Mouse (Mus musculus): ENCODE data around the gene Mthfd2. TPM values are rescaled to one million over a fixed set of nuclear protein-coding genes. Genes with fewer than 3 reads are reported as not detected.
A peak's percentile ranks its signal among the peaks of the same experiment; 100 is the strongest.

Gene Mthfd2
- polyA plus RNA-seq, 1 experiment from 2014 or later: 25.4 TPM

DNA sequence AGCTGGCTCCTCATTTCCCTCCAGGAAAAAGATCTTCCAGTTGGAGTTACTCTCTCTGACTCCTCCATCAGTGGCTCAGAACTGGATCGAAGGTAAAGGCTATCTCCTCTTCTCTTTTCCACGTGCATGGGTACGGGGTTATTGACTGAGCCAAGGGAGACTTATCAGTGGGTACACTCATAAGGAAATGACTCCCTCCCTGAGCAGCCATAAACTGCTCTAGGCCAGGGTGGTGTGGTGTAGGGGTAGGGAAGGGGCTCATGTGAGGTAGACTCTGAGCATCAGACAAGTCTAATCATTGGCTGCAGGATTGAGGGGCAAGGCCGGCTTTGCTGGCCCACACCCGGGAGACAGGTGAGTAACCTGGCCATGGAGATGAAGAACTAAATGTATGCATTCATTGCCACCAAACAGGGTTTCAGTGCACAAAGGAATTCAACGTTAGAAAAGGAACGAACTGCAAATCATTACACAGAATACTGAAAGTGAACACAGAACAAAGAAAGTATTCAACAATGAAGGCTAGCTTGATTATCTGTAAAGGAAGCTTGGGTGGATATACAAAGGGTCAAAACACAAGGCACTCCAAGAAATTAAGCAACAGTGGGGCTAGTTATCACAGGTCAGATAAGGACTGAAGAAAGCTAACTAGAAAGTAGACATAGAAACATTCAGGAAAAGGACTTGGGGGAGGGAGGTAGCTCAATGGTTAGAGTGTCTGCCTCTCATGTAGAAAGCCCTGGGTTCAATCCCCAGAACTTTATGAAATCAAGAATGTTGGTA lies 25.1 kb downstream of the Mthfd2 start:
- no peaks in the 10 kb centered on the region for H3K27me3 ChIP-seq
- no peak overlapping the region for H3K9ac ChIP-seq (replicated peaks)
- no peaks in the 10 kb centered on the region for H3K4me1 ChIP-seq
- ATAC-seq (replicated peaks): no peak
- no peak overlapping the region for H3K4me3 ChIP-seq
- no peaks in the 10 kb centered on the region for H3K9me3 ChIP-seq
- no peak overlapping the region for H3K4me2 ChIP-seq (replicated peaks)
- H3K36me3 ChIP-seq: peaks cover 8% of the 10 kb centered on the region; the same call in 1 of the 2 replicates
- WGBS: 77% methylated on average over 7 of the region's 7 CpGs
- no peak overlapping the region for H3K27ac ChIP-seq (replicated peaks)

DNA sequence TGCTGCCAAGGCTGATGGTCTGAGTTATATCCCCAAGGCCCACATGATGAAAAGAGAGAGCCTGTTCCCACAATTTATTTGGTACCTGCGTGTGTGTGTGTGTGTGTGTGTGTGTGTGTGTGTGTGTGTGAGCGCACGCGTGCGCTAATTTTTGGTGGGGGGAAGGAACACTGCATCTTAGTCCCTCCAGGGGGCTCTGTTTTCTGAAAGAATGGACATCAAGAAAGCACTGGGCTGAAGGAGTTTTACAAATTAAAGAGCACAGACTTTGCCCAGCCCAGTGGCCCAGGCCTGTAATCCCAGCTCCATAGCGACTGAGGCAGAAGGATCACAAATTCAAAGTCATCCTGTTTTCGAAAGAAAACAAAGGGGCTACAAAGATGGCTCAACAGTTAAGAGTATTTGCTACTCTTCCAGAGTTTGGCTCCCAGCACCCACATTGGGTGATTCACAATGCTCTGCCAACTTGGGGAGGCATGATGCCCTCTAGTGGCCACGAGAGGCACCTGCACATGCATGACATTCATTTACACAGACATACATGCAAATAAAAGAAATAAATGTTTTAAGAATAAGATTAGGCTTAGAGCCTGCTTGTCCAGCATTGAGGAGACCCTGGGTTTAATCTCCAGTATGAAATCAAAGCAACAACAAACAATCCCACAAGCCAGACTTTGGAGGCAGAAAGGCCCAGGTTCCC lies 45.3 kb downstream of the Mthfd2 start:
- no peaks in the 10 kb centered on the region for H3K9me3 ChIP-seq
- H3K27ac ChIP-seq (replicated peaks): no peak overlapping the region
- WGBS: 79% methylated on average over 8 of the region's 8 CpGs
- no peak overlapping the region for H3K4me2 ChIP-seq (replicated peaks)
- no peaks in the 10 kb centered on the region for H3K4me1 ChIP-seq
- no peak overlapping the region for H3K4me3 ChIP-seq
- no peak for ATAC-seq (replicated peaks)
- no peaks in the 10 kb centered on the region for H3K36me3 ChIP-seq
- H3K9ac ChIP-seq (replicated peaks): no peak overlapping the region
- no peaks in the 10 kb centered on the region for H3K27me3 ChIP-seq

GRCm38 (mm10) chr6:83278881-83279280 lies 46.8 kb downstream of the Mthfd2 start:
- ATAC-seq (replicated peaks): no peak
- no peaks in the 10 kb centered on the region for H3K4me1 ChIP-seq

GRCm38 (mm10) chr6:83277151-83277550 lies 48.6 kb downstream of the Mthfd2 start:
- no peak overlapping the region for H3K9ac ChIP-seq (replicated peaks)
- H3K36me3 ChIP-seq: no peaks in the 10 kb centered on the region
- no peaks in the 10 kb centered on the region for H3K9me3 ChIP-seq
- H3K27me3 ChIP-seq: no peaks in the 10 kb centered on the region
- no peak overlapping the region for H3K27ac ChIP-seq (replicated peaks)
- H3K4me3 ChIP-seq: no peak overlapping the region
- no peaks in the 10 kb centered on the region for H3K4me1 ChIP-seq
- WGBS: 82% methylated on average over 13 of the region's 13 CpGs
- no peak overlapping the region for H3K4me2 ChIP-seq (replicated peaks)
- ATAC-seq (replicated peaks): no peak

More at GRCm38 (mm10) chr6:83278881-83279280, 46.8 kb downstream of the Mthfd2 start:
- Histone ChIP-seq H3K27ac (replicated peaks) (no peak overlapping the region), H3K27me3 (no peaks in the 10 kb centered on the region), H3K9me3 (no peaks in the 10 kb centered on the region), H3K4me2 (replicated peaks) (no peak overlapping the region), H3K36me3 (no peaks in the 10 kb centered on the region), H3K4me3 (no peak overlapping the region), H3K9ac (replicated peaks) (no peak overlapping the region)
- WGBS: 27% methylated on average over 2 of the region's 2 CpGs

- no peak overlapping the region for H3K4me2 ChIP-seq (replicated peaks)
- no peak overlapping the region for H3K9ac ChIP-seq (replicated peaks)
- H3K27me3 ChIP-seq: no peaks in the 10 kb centered on the region
- H3K36me3 ChIP-seq: no peaks in the 10 kb centered on the region
- no peak overlapping the region for H3K27ac ChIP-seq (replicated peaks)
- WGBS: 87% methylated on average over 11 of the region's 11 CpGs
- H3K4me1 ChIP-seq: peaks cover 2% of the 10 kb centered on the region; the same call in 1 of the 2 replicates
- ATAC-seq (replicated peaks): no peak
- no peaks in the 10 kb centered on the region for H3K9me3 ChIP-seq
- H3K4me3 ChIP-seq: no peak overlapping the region
These were observed 52.0 kb downstream of the Mthfd2 start for GRCm38 (mm10) chr6:83273733-83274132.

DNA sequence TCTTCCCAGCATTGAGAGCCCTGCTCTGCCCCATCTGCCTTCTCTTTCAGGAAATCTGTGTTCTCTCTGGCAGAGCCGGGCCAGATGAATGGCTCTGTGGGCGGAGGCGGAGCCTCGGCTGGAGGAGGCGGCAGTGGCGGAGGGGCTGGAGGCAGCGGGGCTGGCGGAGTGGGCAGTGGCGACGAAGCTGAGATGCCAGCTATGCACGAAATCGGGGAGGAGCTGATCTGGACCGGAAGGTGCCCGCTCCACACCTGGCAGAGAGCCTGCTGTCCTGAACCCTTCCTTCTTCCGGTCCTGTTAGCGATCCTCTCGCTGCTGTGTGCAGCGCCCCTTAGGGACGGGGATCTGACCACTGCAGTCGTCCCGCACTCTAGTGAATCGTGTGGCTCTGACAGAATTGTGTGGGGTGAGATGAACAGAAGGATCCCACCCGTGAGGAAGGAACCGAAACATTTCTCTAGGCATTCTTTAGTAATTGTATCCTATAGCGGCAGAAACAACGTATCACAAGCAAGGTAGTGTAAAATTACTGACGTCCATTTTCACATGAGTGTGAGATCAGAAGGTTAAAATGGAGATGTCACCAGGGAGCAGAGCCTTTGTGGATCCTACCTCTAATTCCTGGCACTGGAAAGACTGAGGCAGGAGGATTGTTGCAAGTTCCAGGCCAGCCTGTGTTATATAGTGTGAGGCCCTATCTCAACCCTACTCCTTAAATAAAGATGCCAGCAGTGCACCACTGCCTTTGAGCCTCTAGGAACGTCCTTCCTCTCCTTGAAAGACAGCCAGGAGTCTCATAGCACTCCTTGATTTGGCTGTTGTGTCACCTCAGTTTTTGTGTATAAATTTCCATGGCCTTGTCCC lies 57.3 kb downstream of the Mthfd2 start:
- H3K9ac ChIP-seq (replicated peaks): peak overlapping the region; percentile 65
- no peaks in the 10 kb centered on the region for H3K9me3 ChIP-seq
- peak; percentile 96 for ATAC-seq (replicated peaks)
- WGBS: 1% methylated on average over 28 of the region's 28 CpGs
- H3K4me2 ChIP-seq (replicated peaks): peak overlapping the region; percentile 55
- peak overlapping the region; percentile 48 for H3K4me3 ChIP-seq
- H3K4me1 ChIP-seq: peaks cover 11% of the 10 kb centered on the region
- peak overlapping the region; percentile 91 for H3K27ac ChIP-seq (replicated peaks)
- no peaks in the 10 kb centered on the region for H3K27me3 ChIP-seq
- no peaks in the 10 kb centered on the region for H3K36me3 ChIP-seq

DNA sequence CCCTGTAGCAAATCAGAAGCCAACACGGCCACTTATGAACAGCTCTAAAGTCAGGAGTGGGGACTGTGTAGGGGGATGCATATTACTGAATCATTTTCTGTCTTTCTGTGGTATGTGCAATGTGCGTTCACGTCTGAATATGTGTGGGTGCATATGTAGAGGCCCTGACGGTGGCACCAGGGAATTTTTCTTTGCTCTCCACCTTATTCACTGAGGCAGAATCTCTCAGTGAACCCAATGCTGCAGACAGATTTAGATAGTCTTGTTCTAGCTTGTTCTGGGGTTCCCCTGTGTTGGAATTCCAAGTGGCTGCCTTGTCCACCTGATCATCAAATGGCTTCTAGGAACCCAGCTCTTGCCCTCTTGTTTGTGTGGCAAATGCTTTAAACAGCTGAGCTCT lies 58.1 kb downstream of the Mthfd2 start:
- Histone ChIP-seq H3K4me3 (peak overlapping the region; percentile 48), H3K27ac (replicated peaks) (peak overlapping the region; percentile 91), H3K9me3 (no peaks in the 10 kb centered on the region), H3K4me2 (replicated peaks) (peak overlapping the region; percentile 55), H3K4me1 (peaks cover 11% of the 10 kb centered on the region), H3K36me3 (no peaks in the 10 kb centered on the region), H3K27me3 (no peaks in the 10 kb centered on the region), H3K9ac (replicated peaks) (peak overlapping the region; percentile 39)
- WGBS: 52% methylated on average over 4 of the region's 4 CpGs
- ATAC-seq (replicated peaks): no peak

GRCm38 (mm10) chr6:83265653-83266052 lies 60.1 kb downstream of the Mthfd2 start:
- Histone ChIP-seq H3K4me1 (peaks cover 11% of the 10 kb centered on the region), H3K36me3 (no peaks in the 10 kb centered on the region), H3K9ac (replicated peaks) (no peak overlapping the region), H3K27ac (replicated peaks) (no peak overlapping the region), H3K9me3 (no peaks in the 10 kb centered on the region), H3K4me2 (replicated peaks) (no peak overlapping the region), H3K27me3 (no peaks in the 10 kb centered on the region), H3K4me3 (no peak overlapping the region)
- 69% methylated on average over 4 of the region's 4 CpGs for WGBS
- no peak for ATAC-seq (replicated peaks)

DNA sequence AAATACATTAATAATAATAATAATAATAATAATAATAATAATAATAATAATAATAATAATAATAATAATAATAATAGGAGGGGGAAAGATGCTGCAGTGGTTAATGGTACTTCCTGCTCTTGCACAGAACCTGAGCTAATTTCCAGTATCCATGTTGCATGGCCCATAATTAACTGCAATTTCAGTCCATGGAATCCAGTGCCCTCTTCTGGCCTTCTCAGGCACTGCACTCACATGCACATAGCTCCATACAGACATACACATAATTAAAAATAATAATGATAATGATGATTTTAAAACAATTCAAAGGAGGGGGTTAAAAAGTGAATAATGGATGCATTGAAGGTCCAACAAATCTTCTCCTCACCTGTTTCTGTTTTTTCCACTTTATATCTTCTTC lies 60.5 kb downstream of the Mthfd2 start:
- Histone ChIP-seq H3K27ac (replicated peaks) (no peak overlapping the region), H3K27me3 (no peaks in the 10 kb centered on the region), H3K36me3 (no peaks in the 10 kb centered on the region), H3K4me3 (no peak overlapping the region), H3K9me3 (no peaks in the 10 kb centered on the region), H3K4me2 (replicated peaks) (no peak overlapping the region), H3K9ac (replicated peaks) (no peak overlapping the region), H3K4me1 (peaks cover 11% of the 10 kb centered on the region)
- ATAC-seq (replicated peaks): no peak

GRCm38 (mm10) chr6:83264516-83264915 lies 61.2 kb downstream of the Mthfd2 start:
- Histone ChIP-seq H3K9ac (replicated peaks) (no peak overlapping the region), H3K9me3 (no peaks in the 10 kb centered on the region), H3K4me1 (peaks cover 11% of the 10 kb centered on the region), H3K4me2 (replicated peaks) (no peak overlapping the region), H3K4me3 (no peak overlapping the region), H3K27me3 (no peaks in the 10 kb centered on the region), H3K27ac (replicated peaks) (no peak overlapping the region), H3K36me3 (no peaks in the 10 kb centered on the region)
- WGBS: 93% methylated on average over 1 of the region's 1 CpGs
- no peak for ATAC-seq (replicated peaks)
